Comparison of ENCODE assay signal across 8 mouse cellular contexts in genomic region chr4:137995399-137995798, GRCm38 (mm10). TPM values are rescaled to one million over a fixed set of nuclear protein-coding genes. Genes with fewer than 3 reads are reported as not detected.
A peak's percentile ranks its signal among the peaks of the same experiment; 100 is the strongest.
DNase-seq lines count a peak whose midpoint lies in the region; ATAC-seq and TF ChIP-seq lines count a peak whose summit lies in the region.

No protein-coding gene starts in this region.

- 62% methylated on average over 12 of the region's 12 CpGs for WGBS in hindbrain, embryonic 15.5 days
- WGBS in liver, embryonic 15.5 days (ENCODE audit: insufficient replicate concordance) = 80% methylated on average over 12 of the region's 12 CpGs
- WGBS in olfactory bulb, adult 2 months = 14% methylated on average over 12 of the region's 12 CpGs

- peak overlapping the region; percentile 100 for H3K4me3 ChIP-seq in embryonic fibroblast, embryonic 13.5 days (ENCODE audit: insufficient read depth, low read length)
- peak overlapping the region; percentile 94 for H3K4me3 ChIP-seq in hindbrain, embryonic 15.5 days
- H3K4me3 ChIP-seq in liver, embryonic 15.5 days (replicated peaks) = peak overlapping the region; percentile 90
- peak overlapping the region; percentile 46 for H3K4me3 ChIP-seq in olfactory bulb, adult 2 months (ENCODE audit: insufficient read depth, low read depth, low read length)

- peak overlapping the region; percentile 70 for H3K4me2 ChIP-seq in hindbrain, embryonic 15.5 days
- peak overlapping the region; percentile 95 for H3K4me2 ChIP-seq in liver, embryonic 15.5 days

- DNase-seq in cerebellum, postnatal 14 days = peak; percentile 40 to 45
- no peak for DNase-seq in left cerebral cortex, adult 9 months (ENCODE audit: low spot score in 2 of 2)
- DNase-seq in right cerebral cortex, postnatal 4 days = no peak

- no peak overlapping the region for H3K9ac ChIP-seq in hindbrain, embryonic 15.5 days
- no peak overlapping the region for H3K9ac ChIP-seq in liver, embryonic 15.5 days

- no peak overlapping the region for H3K27ac ChIP-seq in embryonic fibroblast, embryonic 13.5 days (ENCODE audit: insufficient read depth, low read length)
- H3K27ac ChIP-seq in hindbrain, embryonic 15.5 days (replicated peaks) = no peak overlapping the region
- H3K27ac ChIP-seq in liver, embryonic 15.5 days (replicated peaks) = no peak overlapping the region
- H3K27ac ChIP-seq in olfactory bulb, adult 2 months (ENCODE audit: insufficient read depth, low read depth, low read length) = no peak overlapping the region; the same call in 1 of the 2 replicates

- peaks cover 7% of the 10 kb centered on the region for H3K4me1 ChIP-seq in embryonic fibroblast, embryonic 13.5 days (ENCODE audit: control insufficient read depth, insufficient read depth, low read length)
- peaks cover 49% of the 10 kb centered on the region for H3K4me1 ChIP-seq in hindbrain, embryonic 15.5 days (replicated peaks)
- peaks cover 32% of the 10 kb centered on the region for H3K4me1 ChIP-seq in liver, embryonic 15.5 days (replicated peaks)
- peaks cover 16% of the 10 kb centered on the region for H3K4me1 ChIP-seq in olfactory bulb, adult 2 months (ENCODE audit: control insufficient read depth, insufficient read depth, low read length)

- no peak for ATAC-seq in cerebellum, adult (ENCODE audit: insufficient number of reproducible peaks, low FRiP score, low TSS enrichment)
- ATAC-seq in hindbrain, embryonic 15.5 days (ENCODE audit: low FRiP score, low read depth) = no peak
- ATAC-seq in liver, embryonic 15.5 days (ENCODE audit: insufficient read depth) = no peak

- TF ChIP-seq POLR2A in embryonic fibroblast, embryonic 13.5 days (IDR thresholded peaks at IDR 0.05; ENCODE audit: low read depth, low read length) = no peak
- no peak for TF ChIP-seq POLR2A in olfactory bulb, adult 2 months (IDR thresholded peaks at IDR 0.05; ENCODE audit: insufficient read depth, low read depth, low read length)

- peaks cover 15% of the 10 kb centered on the region for H3K36me3 ChIP-seq in hindbrain, embryonic 15.5 days
- H3K36me3 ChIP-seq in liver, embryonic 15.5 days (replicated peaks) = peaks cover 29% of the 10 kb centered on the region

- TF ChIP-seq CTCF in embryonic fibroblast, embryonic 13.5 days (IDR thresholded peaks at IDR 0.05; ENCODE audit: borderline replicate concordance, insufficient read depth, low read length) = no peak
- no peak for TF ChIP-seq CTCF in olfactory bulb, adult 2 months (IDR thresholded peaks at IDR 0.05; ENCODE audit: insufficient read depth, low read depth, low read length)

- no peaks in the 10 kb centered on the region for H3K27me3 ChIP-seq in hindbrain, embryonic 15.5 days
- peaks cover 20% of the 10 kb centered on the region for H3K27me3 ChIP-seq in liver, embryonic 15.5 days

- no peaks in the 10 kb centered on the region for H3K9me3 ChIP-seq in hindbrain, embryonic 15.5 days
- no peaks in the 10 kb centered on the region for H3K9me3 ChIP-seq in liver, embryonic 15.5 days (replicated peaks)

RNA-seq across cellular contexts. Expression of gene Eif4g3, which starts 2.6 kb away (rescaled TPM):
- polyA plus RNA-seq in embryonic fibroblast, embryonic 13.5 days (2011; ENCODE audit: insufficient read length, low read depth, missing spikeins) = 83.4 and 92.1 TPM in 2 replicates
- 49.9 and 51.0 TPM in 2 replicates for polyA plus RNA-seq in hindbrain, embryonic 15.5 days (2015; fragmentation: Nextera tagmentation; extraction: Ambion mirVana)
- polyA plus RNA-seq in liver, embryonic 15.5 days (2015; fragmentation: Nextera tagmentation; extraction: Ambion mirVana) = 6.3 and 8.5 TPM in 2 replicates
- 382 TPM in 1 of 2 replicates, not detected in the other for polyA plus RNA-seq in olfactory bulb, adult 2 months (2012; ENCODE audit: insufficient read depth, insufficient read length, low replicate concordance, missing spikeins)

Comparison
In these comparisons a context has a peak if more than half of its experiments do, and no peak if none do; other contexts are left out.
1. DNase-seq: peak in cerebellum, postnatal 14 days (2 of 2); none in left cerebral cortex, adult 9 months (0 of 2) and right cerebral cortex, postnatal 4 days (single experiment).
2. H3K4me3 ChIP-seq: peak in every context shown above with its lines; median percentile 100 in embryonic fibroblast, embryonic 13.5 days; 94 in hindbrain, embryonic 15.5 days; 90 in liver, embryonic 15.5 days; 46 in olfactory bulb, adult 2 months.